Mouse (Mus musculus): ENCODE results near the gene Szt2. TPM values are rescaled to one million over a fixed set of nuclear protein-coding genes. Genes with fewer than 3 reads are reported as not detected.
A peak's percentile ranks its signal among the peaks of the same experiment; 100 is the strongest.

The Szt2 gene
- total RNA-seq, 4 experiments from 2014 or later = 4.8 to 6.8 (median 5.5) TPM

- no peak for DNase-seq (ENCODE audit: low spot score in 2 of 2)
Measured at GRCm38 (mm10) chr4:118413553-118413952, 4.5 kb upstream of the Szt2 start.

DNA sequence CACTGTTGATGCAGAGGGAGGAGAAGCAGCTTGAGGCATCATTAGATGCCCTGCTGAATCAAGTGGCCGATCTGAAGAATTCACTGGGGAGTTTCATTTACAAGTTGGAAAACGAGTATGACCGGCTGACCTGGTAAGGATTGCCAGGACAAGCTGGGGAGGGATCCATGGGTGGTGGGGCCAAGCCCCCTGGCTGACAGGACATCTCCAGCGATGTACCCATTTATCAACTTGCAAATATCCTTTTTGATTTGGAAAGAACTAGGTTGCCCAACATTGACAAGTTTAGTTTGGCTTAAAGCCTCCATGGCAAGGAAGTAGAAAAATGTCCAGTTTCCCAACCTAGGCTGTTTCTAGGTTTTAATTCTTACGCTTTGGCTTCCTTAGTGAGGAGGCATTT lies 1.8 kb upstream of the Szt2 start:
- no peak for DNase-seq (ENCODE audit: low spot score in 2 of 2)

DNA sequence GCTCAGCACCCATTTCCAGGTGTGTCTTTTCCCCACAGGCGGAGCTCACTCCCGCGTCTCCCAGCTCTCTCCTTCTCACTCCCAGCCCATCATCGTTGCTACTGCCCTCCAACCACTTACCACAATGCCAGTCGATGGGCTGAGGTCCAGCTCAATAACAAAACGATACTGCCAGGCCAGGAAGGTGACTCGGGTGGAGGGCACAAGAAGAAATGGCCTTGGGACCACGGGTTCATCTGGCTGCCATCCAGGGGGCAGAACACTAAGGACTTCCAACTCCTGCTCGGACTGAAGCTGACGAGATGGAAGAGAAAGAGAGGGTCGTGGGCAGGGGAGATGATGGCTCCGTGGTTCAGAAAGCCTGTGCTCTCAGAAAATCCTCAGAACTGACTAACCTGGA lies 6.4 kb downstream of the Szt2 start:
- no peak for DNase-seq (ENCODE audit: low spot score in 2 of 2)

- no peak for DNase-seq (ENCODE audit: low spot score in 2 of 2)
Measured at GRCm38 (mm10) chr4:118401918-118402317, 7.2 kb downstream of the Szt2 start.

- DNase-seq (ENCODE audit: low spot score in 2 of 2) = no peak
Measured at GRCm38 (mm10) chr4:118401421-118401820, 7.7 kb downstream of the Szt2 start.

DNA sequence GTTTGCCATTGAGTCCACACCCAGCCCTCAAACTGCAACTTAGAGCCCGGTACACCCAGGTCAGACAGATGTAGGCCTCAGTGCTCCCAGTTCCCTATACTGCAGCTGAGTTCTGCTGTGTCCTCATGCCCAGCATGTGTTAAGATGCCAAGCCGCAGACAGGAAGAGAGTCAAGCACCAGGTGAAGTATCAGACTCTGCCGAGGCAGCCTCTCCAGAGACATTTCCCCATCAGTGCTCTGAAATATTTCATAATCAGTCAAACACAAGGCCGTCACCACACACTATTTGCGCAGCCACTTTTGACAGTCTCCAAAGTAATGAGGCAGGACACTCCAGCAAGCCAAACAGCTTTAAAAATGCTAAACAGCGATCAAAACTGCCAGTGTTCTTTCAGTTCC lies 10.7 kb downstream of the Szt2 start:
- no peak for DNase-seq (ENCODE audit: low spot score in 2 of 2)

GRCm38 (mm10) chr4:118396433-118396832 lies 12.6 kb downstream of the Szt2 start:
- no peak for DNase-seq (ENCODE audit: low spot score in 2 of 2)

DNA sequence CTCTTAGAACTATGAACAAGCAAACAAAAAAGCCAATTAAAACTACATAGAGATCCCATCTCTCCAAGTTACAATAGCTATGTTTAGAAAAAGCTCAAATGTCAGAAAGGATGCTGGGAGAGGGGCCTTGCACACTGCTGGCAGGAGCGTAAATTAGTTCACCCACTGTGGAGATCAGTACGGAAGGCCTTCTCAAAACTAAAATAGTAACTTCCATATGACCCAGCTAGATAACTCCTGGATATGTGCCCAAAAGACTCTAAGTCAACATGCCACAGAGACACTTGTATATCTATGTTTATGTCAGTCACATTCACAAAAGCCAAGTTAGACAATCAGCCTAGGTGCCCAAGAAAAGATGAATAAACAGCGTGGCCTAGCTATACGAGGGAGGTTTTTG lies 13.8 kb downstream of the Szt2 start:
- DNase-seq (ENCODE audit: low spot score in 2 of 2) = no peak

- DNase-seq (ENCODE audit: low spot score in 2 of 2) = no peak
Measured at GRCm38 (mm10) chr4:118394505-118394904, 14.6 kb downstream of the Szt2 start.

DNA sequence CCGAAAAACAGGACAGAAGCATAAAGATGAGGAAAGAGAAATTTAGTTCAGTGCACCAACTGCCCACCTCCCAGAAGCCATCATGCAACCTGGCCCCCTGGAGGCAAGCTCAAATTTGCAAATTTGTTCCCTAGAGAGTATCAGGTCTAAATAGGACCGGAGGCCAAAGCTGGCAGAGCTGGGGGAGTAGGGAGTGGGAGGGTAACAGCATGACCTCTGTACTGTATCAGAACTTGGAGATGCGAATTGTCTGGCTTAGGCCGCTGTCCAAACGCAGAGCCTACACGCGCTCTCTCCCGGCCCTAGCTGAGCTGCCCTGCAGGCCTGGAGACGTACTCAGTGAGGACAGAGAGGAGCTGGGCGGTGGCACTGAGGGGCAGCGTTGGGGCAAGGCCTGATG lies 18.9 kb downstream of the Szt2 start:
- no peak for DNase-seq (ENCODE audit: low spot score in 2 of 2)

GRCm38 (mm10) chr4:118387316-118387715 lies 21.8 kb downstream of the Szt2 start:
- DNase-seq (ENCODE audit: low spot score in 2 of 2) = no peak

GRCm38 (mm10) chr4:118383271-118383670 lies 25.8 kb downstream of the Szt2 start:
- no peak for DNase-seq (ENCODE audit: low spot score in 2 of 2)

GRCm38 (mm10) chr4:118375999-118376398 lies 33.1 kb downstream of the Szt2 start:
- no peak for DNase-seq (ENCODE audit: low spot score in 2 of 2)

DNA sequence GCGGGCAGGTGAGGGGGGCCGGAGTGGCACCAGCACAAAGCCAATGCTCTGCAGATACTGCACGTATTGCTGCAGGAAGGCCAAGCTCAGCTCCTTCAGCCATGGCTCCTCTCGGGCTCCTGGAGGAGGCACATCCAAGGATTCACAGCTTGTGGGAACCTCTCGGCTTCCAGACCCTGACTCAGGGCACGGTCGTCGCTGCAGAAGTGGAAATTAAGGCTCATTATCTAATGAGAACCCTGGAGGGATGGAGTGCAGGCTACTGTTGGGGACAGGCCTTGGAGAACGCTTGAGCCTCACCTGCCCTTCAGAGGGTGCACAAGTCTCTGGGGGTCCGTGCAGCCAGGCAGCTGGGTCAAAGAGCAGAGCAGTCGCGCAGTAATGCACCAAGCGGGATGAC lies 37.3 kb downstream of the Szt2 start:
- DNase-seq (ENCODE audit: low spot score in 2 of 2) = no peak

- no peak for DNase-seq (ENCODE audit: low spot score in 2 of 2)
Measured at GRCm38 (mm10) chr4:118368616-118369015, 40.5 kb downstream of the Szt2 start.

DNA sequence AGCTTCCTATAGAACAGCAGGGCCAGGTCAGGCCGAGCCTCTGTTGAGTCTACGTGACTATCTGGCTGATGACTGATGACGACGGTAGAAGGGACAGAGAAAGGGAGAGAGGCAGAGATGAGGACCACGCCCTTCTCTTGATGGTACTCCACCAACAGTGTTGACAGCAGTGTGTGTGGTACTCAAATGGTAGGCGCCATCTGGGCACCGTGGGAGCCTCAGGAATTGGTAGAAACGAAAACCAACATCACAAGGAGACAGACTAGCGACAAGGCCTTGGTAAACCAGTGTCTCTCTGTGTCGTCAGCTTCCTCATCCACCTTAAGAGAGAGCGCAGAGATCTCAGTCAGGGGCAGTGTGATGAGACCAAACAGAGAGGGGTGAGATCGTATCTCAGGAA lies 41.5 kb downstream of the Szt2 start:
- DNase-seq (ENCODE audit: low spot score in 2 of 2) = no peak

- no peak for DNase-seq (ENCODE audit: low spot score in 2 of 2)
Measured at GRCm38 (mm10) chr4:118365991-118366390, 43.1 kb downstream of the Szt2 start.

GRCm38 (mm10) chr4:118364641-118365040 lies 44.4 kb downstream of the Szt2 start:
- DNase-seq (ENCODE audit: low spot score in 2 of 2) = no peak

GRCm38 (mm10) chr4:118363985-118364384 lies 45.1 kb downstream of the Szt2 start:
- DNase-seq (ENCODE audit: low spot score in 2 of 2) = no peak

- no peak for DNase-seq (ENCODE audit: low spot score in 2 of 2)
Measured at GRCm38 (mm10) chr4:118362879-118363278, 46.2 kb downstream of the Szt2 start.

- DNase-seq (ENCODE audit: low spot score in 2 of 2) = no peak
Measured at GRCm38 (mm10) chr4:118361451-118361850, 47.6 kb downstream of the Szt2 start.

- DNase-seq (ENCODE audit: low spot score in 2 of 2) = peak; percentile 36 to 45
Measured at GRCm38 (mm10) chr4:118359896-118360720, 49.0 kb downstream of the Szt2 start.

GRCm38 (mm10) chr4:118359211-118359895 lies 49.7 kb downstream of the Szt2 start:
- DNase-seq (ENCODE audit: low spot score in 2 of 2) = no peak

Measured in gastrocnemius, adult 8-10 months (tissue).